Mouse (Mus musculus) midbrain, embryonic 14.5 days (tissue): ENCODE results near the gene Ildr1. TPM values are rescaled to one million over a fixed set of nuclear protein-coding genes. Genes with fewer than 3 reads are reported as not detected.

Experiments used
- ATAC-seq: fragments of 200-750 bp; cut with Nextera tagmentation; 2 replicates; pipeline ENCODE4 v1.8.0; 2017; ENCODE audit warnings: moderate number of reproducible peaks, moderate library complexity; ENCODE audit not compliant: low FRiP score, low TSS enrichment
- DNase-seq: peaks from one replicate; pipeline ENCODE4 v3.0.0-alpha.2; 2015
- H3K27ac ChIP-seq: fragments of 300-500 bp; sonication (generic); replicated peaks from 2 replicates; pipeline ENCODE4 v1.5.1; 2014; ENCODE audit warnings: mild to moderate bottlenecking, low read depth, low read length, moderate library complexity
- H3K27me3 ChIP-seq: fragments of 300-500 bp; sonication (generic); 2 replicates; pipeline ENCODE4 v1.6.1; 2014; ENCODE audit warnings: low read length, control low read depth, mixed read lengths; ENCODE audit not compliant: control insufficient read depth, insufficient read depth
- H3K36me3 ChIP-seq: fragments of 300-500 bp; sonication (generic); 2 replicates; pipeline ENCODE4 v1.6.1; 2014; ENCODE audit warnings: low read length, control low read depth; ENCODE audit not compliant: control insufficient read depth, insufficient read depth
- H3K4me1 ChIP-seq: fragments of 300-500 bp; sonication (generic); 2 replicates; pipeline ENCODE4 v1.6.1; 2014; ENCODE audit warnings: mild to moderate bottlenecking, antibody characterized with exemption, low read length, control low read depth; ENCODE audit not compliant: control insufficient read depth, insufficient read depth
- H3K4me2 ChIP-seq: fragments of 300-500 bp; sonication (generic); 2 replicates; pipeline ENCODE4 v1.6.1; 2014; ENCODE audit warnings: mild to moderate bottlenecking, low read length, moderate library complexity
- H3K4me3 ChIP-seq: fragments of 300-500 bp; sonication (generic); replicated peaks from 2 replicates; pipeline ENCODE4 v1.5.1; 2014; ENCODE audit warnings: low read depth, low read length
- H3K9ac ChIP-seq: fragments of 300-500 bp; sonication (generic); replicated peaks from 2 replicates; pipeline ENCODE4 v1.6.1; 2014; ENCODE audit warnings: mild to moderate bottlenecking, low read length, moderate library complexity
- H3K9me3 ChIP-seq: fragments of 300-500 bp; sonication (generic); 2 replicates; pipeline ENCODE4 v1.6.1; 2016; ENCODE audit warnings: low read length, control low read depth, mixed read lengths; ENCODE audit not compliant: control insufficient read depth
- WGBS: fragments of 180-500 bp; shearing (Covaris S2); extraction: QIAGEN DNeasy Blood & Tissue Kit; methylation state at CpG from one replicate; pipeline ENCODE4 v1.1.7; 2014; 5-methylcytosine and 5-hydroxymethylcytosine counted together
- polyA plus RNA-seq: library from polyadenylated mRNA; unstranded; fragments of >200 nt; fragmentation: Nextera tagmentation; extraction: Ambion mirVana; gene quantifications from 2 replicates; pipeline ENCODE4 v1.2.1, GENCODE M21; 2014

Gene Ildr1
- polyA plus RNA-seq, 1 experiment from 2014 or later: 0.26 TPM

DNA sequence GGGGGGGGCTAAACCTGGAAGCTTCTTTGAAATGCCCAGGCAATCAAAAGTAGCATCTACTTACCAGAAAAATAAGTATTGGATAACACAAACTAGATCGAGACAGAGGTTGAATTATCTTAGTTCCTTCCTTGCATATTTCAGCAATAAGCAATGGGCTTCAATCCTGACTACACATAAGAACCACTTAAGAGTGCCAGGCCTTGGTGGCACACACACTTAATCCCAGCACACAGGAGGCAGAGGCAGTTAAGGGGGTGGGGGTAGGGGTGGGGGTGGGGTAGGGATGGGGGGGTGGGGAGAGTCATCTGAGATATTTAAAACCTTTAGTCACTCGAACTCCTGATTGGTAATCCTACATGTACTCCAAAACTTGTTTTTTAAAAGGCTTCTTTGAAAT lies 77.5 kb downstream of the Ildr1 start:
- no peak overlapping the region for H3K4me3 ChIP-seq
- H3K36me3 ChIP-seq: no peaks in the 10 kb centered on the region
- no peak overlapping the region for H3K4me2 ChIP-seq
- H3K9me3 ChIP-seq: no peaks in the 10 kb centered on the region
- H3K27ac ChIP-seq: no peak overlapping the region
- DNase-seq (no peak), ATAC-seq (no peak)
- no peaks in the 10 kb centered on the region for H3K4me1 ChIP-seq
- 76% methylated on average over 2 of the region's 2 CpGs for WGBS
- H3K27me3 ChIP-seq: no peaks in the 10 kb centered on the region
- no peak overlapping the region for H3K9ac ChIP-seq

DNA sequence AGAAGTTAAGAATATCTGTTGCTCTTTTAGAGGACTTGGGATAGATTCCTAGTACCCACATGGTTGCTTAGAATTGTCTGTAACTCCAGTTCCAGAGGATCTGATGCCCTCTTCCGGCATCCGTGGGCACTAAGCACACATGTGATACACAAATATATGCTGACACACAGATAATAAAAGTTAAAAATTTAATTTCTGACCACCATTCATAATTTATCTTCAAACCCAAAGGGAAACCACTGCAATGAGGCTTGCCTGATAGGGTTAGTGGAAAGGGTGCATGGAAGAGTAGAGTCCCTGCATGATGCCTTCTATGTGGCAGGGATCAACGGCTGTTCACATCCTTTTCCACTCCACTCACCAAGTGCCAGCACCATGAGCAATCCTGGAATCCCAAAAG lies 77.9 kb downstream of the Ildr1 start:
- WGBS: 94% methylated on average over 3 of the region's 3 CpGs
- Histone ChIP-seq H3K9me3 (no peaks in the 10 kb centered on the region), H3K27ac (no peak overlapping the region)

DNA sequence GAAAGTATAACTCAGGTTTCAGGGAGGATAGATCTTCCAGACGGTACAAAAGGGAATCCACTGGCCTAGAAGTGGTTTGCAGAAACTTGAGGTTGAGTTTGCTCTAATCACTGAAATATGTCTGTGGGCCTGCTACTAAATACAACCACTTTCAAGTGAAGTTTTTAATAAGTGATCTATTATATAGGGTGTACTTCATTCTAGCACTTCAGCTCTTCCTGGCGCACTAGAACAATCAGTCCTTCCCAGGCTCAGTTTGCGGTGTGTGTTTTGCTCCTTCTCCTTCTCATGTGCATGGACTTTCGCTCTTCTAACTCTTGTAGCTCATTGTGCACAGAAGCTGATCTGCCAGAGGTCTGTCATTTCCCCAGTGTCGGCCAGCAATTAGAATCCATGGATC lies 79.2 kb downstream of the Ildr1 start:
- H3K9ac ChIP-seq: no peak overlapping the region
- no peak overlapping the region for H3K4me3 ChIP-seq
- no peaks in the 10 kb centered on the region for H3K4me1 ChIP-seq
- no peak overlapping the region for H3K4me2 ChIP-seq
- H3K27me3 ChIP-seq: no peaks in the 10 kb centered on the region
- ATAC-seq (no peak), DNase-seq (no peak)
- no peak overlapping the region for H3K27ac ChIP-seq
- no peaks in the 10 kb centered on the region for H3K9me3 ChIP-seq
- H3K36me3 ChIP-seq: no peaks in the 10 kb centered on the region
- 94% methylated on average over 5 of the region's 5 CpGs for WGBS

More for the DNA sequence above, 77.9 kb downstream of the Ildr1 start:
- Histone ChIP-seq H3K27me3 (no peaks in the 10 kb centered on the region), H3K4me1 (no peaks in the 10 kb centered on the region), H3K4me2 (no peak overlapping the region), H3K36me3 (no peaks in the 10 kb centered on the region), H3K4me3 (no peak overlapping the region), H3K9ac (no peak overlapping the region)
- no peak for ATAC-seq
- DNase-seq: no peak

DNA sequence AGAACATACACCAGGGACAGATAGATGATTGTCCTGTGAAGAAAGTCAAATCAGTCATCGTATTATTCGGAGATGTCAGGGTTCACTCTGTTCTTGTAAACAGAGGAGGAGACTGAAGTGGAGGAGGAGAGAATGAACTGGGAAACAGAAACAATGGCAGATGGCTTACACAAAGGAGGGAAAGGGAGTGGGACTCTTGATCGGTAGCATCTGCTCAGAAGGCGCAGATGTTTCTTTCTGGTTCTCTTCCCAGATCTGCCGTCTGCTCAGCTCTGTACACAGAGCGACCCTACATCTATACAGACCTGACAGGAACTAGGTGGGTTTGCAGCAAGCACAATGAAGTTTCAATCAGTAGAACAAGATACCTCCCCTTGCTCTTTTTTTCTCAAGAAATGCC lies 81.9 kb downstream of the Ildr1 start:
- H3K4me2 ChIP-seq: no peak overlapping the region
- no peaks in the 10 kb centered on the region for H3K27me3 ChIP-seq
- H3K4me3 ChIP-seq: no peak overlapping the region
- H3K4me1 ChIP-seq: no peaks in the 10 kb centered on the region
- DNase-seq (peak; percentile 2), ATAC-seq (no peak)
- WGBS: 79% methylated on average over 6 of the region's 6 CpGs
- no peaks in the 10 kb centered on the region for H3K36me3 ChIP-seq
- H3K9me3 ChIP-seq: no peaks in the 10 kb centered on the region
- no peak overlapping the region for H3K27ac ChIP-seq
- H3K9ac ChIP-seq: no peak overlapping the region

Other genes starting within 250 kb of the Ildr1 start
- gene Stfa3, start 238.6 kb upstream of the Ildr1 start, polyA plus RNA-seq: not detected in 2 replicates
- gene Casr, start 131.8 kb upstream of the Ildr1 start, polyA plus RNA-seq: 0.05 and 0.23 TPM in 2 replicates
- gene Cd86, start 27.9 kb upstream of the Ildr1 start, polyA plus RNA-seq: 0.47 and 2.0 TPM in 2 replicates
- 9.2 and 12.4 TPM in 2 replicates for gene Slc15a2, start 91.0 kb downstream of the Ildr1 start, polyA plus RNA-seq
- 61.6 and 65.5 TPM in 2 replicates for gene Iqcb1, start 134.4 kb downstream of the Ildr1 start, polyA plus RNA-seq
- 0.38 and 0.45 TPM in 2 replicates for gene Eaf2, start 181.0 kb downstream of the Ildr1 start, polyA plus RNA-seq
- 88.6 and 92.5 TPM in 2 replicates for gene Golgb1, start 181.2 kb downstream of the Ildr1 start, polyA plus RNA-seq
- 0.84 and 1.3 TPM in 2 replicates for gene Hcls1, start 241.0 kb downstream of the Ildr1 start, polyA plus RNA-seq